Comparison of ENCODE assay signal across 8 mouse cellular contexts in the genomic region with DNA sequence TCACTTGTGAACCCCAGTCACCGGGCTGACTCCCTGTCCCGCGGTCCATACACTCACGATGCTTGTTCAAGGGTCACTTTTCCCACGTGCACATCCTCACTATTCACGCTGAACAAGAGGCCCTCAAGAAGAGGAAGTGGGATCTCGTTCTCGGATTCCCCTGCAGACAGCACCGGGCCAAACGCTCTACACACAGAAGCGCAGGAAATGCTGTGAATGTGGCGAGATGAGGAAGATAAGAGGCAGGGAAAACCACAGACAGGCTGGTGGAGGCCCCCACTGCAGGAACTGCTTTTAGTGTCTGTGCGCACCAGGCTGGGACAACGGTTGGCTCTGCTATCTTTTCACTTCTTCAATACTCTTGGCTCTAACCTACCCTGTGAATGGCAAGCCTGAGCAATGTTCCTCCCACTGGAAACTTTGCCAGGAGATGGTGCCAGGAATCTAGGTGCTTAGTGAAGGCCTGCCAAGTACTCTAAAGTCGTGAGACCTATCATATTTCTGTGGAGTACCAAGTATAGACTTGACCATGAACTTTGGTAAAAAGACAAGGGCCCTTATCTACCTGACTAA. TPM values are rescaled to one million over a fixed set of nuclear protein-coding genes. Genes with fewer than 3 reads are reported as not detected.
DNase-seq lines count a peak whose midpoint lies in the region; ATAC-seq and TF ChIP-seq lines count a peak whose summit lies in the region.

No protein-coding gene starts in this region.

- H3K36me3 ChIP-seq in midbrain, embryonic 10.5 days = peaks cover 28% of the 10 kb centered on the region
- H3K36me3 ChIP-seq in midbrain, embryonic 15.5 days (replicated peaks) = no peaks in the 10 kb centered on the region
- H3K36me3 ChIP-seq in small intestine, adult 2 months (ENCODE audit: control insufficient read depth, insufficient read depth, low read length) = no peaks in the 10 kb centered on the region

- WGBS in midbrain, embryonic 10.5 days = 86% methylated on average over 15 of the region's 15 CpGs
- WGBS in midbrain, embryonic 15.5 days = 76% methylated on average over 15 of the region's 15 CpGs
- 5% methylated on average over 15 of the region's 15 CpGs for WGBS in small intestine, adult 2 months

- no peak overlapping the region for H3K9ac ChIP-seq in midbrain, embryonic 15.5 days

- no peak for TF ChIP-seq CTCF in brain, embryonic 14.5 days (IDR thresholded peaks at IDR 0.05; ENCODE audit: borderline replicate concordance, extremely low read depth, insufficient read depth, insufficient read length)
- peak; percentile 6; the same call in 1 of the 2 replicates for TF ChIP-seq CTCF in small intestine, adult 2 months (IDR thresholded peaks at IDR 0.05; ENCODE audit: extremely low read depth, insufficient read length, insufficient replicate concordance, low read depth, low read length)
- TF ChIP-seq CTCF in layer of hippocampus, adult 2 months (conservative IDR thresholded peaks at IDR 0.05) = no peak

- TF ChIP-seq POLR2A in brain, embryonic 14.5 days (IDR thresholded peaks at IDR 0.05; ENCODE audit: borderline replicate concordance, extremely low read depth, insufficient read depth, insufficient read length, poor library complexity, severe bottlenecking) = no peak
- no peak for TF ChIP-seq POLR2A in small intestine, adult 2 months (IDR thresholded peaks at IDR 0.05; ENCODE audit: low read depth, low read length)

- H3K9me3 ChIP-seq in midbrain, embryonic 10.5 days (replicated peaks) = no peaks in the 10 kb centered on the region
- H3K9me3 ChIP-seq in midbrain, embryonic 15.5 days = no peaks in the 10 kb centered on the region

- no peak for DNase-seq in midbrain, embryonic 10.5 days (ENCODE audit: low spot score)
- DNase-seq in brain, embryonic 14.5 days (ENCODE audit: low read depth) = peak; percentile 73
- peak; percentile 64 for DNase-seq in liver
- no peak for DNase-seq in layer of hippocampus, postnatal 14 days (ENCODE audit: low spot score in 2 of 2)
- no peak for DNase-seq in layer of hippocampus, adult 2 months (ENCODE audit: low spot score in 2 of 2)
- DNase-seq in gastrocnemius, adult 8-10 months (ENCODE audit: low spot score in 2 of 2) = no peak

- peak overlapping the region; percentile 33; the same call in 1 of the 2 replicates for H3K27ac ChIP-seq in midbrain, embryonic 10.5 days (replicated peaks)
- no peak overlapping the region for H3K27ac ChIP-seq in midbrain, embryonic 15.5 days
- H3K27ac ChIP-seq in small intestine, adult 2 months (ENCODE audit: insufficient read depth, low read depth, low read length) = 0 out of 2 replicates have a peak overlapping the region, but pooled peaks have one; percentile 12
- no peak overlapping the region for H3K27ac ChIP-seq in layer of hippocampus, adult 2 months

- ATAC-seq in midbrain, embryonic 15.5 days (replicated peaks) = no peak

- H3K4me3 ChIP-seq in midbrain, embryonic 10.5 days = no peak overlapping the region
- H3K4me3 ChIP-seq in midbrain, embryonic 15.5 days = no peak overlapping the region
- peak overlapping the region; percentile 1; the same call in 1 of the 2 replicates for H3K4me3 ChIP-seq in small intestine, adult 2 months (ENCODE audit: low read depth, low read length)
- H3K4me3 ChIP-seq in layer of hippocampus, adult 2 months = no peak overlapping the region

- no peak overlapping the region for H3K4me2 ChIP-seq in midbrain, embryonic 15.5 days

- peaks cover 85% of the 10 kb centered on the region for H3K4me1 ChIP-seq in midbrain, embryonic 10.5 days
- peaks cover 12% of the 10 kb centered on the region for H3K4me1 ChIP-seq in midbrain, embryonic 15.5 days
- H3K4me1 ChIP-seq in small intestine, adult 2 months (ENCODE audit: control insufficient read depth, insufficient read depth, insufficient read length, low read length) = peaks cover 23% of the 10 kb centered on the region

- H3K27me3 ChIP-seq in midbrain, embryonic 10.5 days (ENCODE audit: low read depth, poor library complexity, severe bottlenecking) = peaks cover 96% of the 10 kb centered on the region
- H3K27me3 ChIP-seq in midbrain, embryonic 15.5 days (replicated peaks) = peaks cover 42% of the 10 kb centered on the region
- H3K27me3 ChIP-seq in small intestine, adult 2 months (ENCODE audit: control insufficient read depth, insufficient read depth, low read length) = no peaks in the 10 kb centered on the region

RNA-seq across cellular contexts. Expression of a gene that starts 18.7 kb away (rescaled TPM):
- polyA plus RNA-seq in midbrain, embryonic 10.5 days (2016; fragmentation: Nextera tagmentation; extraction: Ambion mirVana) = 102 and 111 TPM in 2 replicates
- polyA plus RNA-seq in midbrain, embryonic 15.5 days (2015; fragmentation: Nextera tagmentation; extraction: Ambion mirVana) = 136 and 140 TPM in 2 replicates
- 159 and 183 TPM in 2 replicates for polyA plus RNA-seq in brain, embryonic 14.5 days (2012; rRNA removed)
- polyA plus RNA-seq in small intestine, adult 2 months (2012; rRNA removed) = 40.6 and 73.9 TPM in 2 replicates
- 100 to 1,000 TPM; 140 to 146 TPM for total RNA-seq in layer of hippocampus, postnatal 14 days (2021)
- total RNA-seq in layer of hippocampus, adult 2 months (2021) = 100 to 1,000 TPM; 184 to 189 TPM
- 10 to 100 TPM; 51.7 to 56.6 (median 52.0) TPM for total RNA-seq in gastrocnemius, adult 8-10 months (2022)

Comparison
In these comparisons a context has a peak if more than half of its experiments do, and no peak if none do; other contexts are left out.
1. H3K27ac ChIP-seq: peak in midbrain, embryonic 10.5 days (single experiment) and small intestine, adult 2 months (single experiment); none in midbrain, embryonic 15.5 days (single experiment) and layer of hippocampus, adult 2 months (single experiment).
2. DNase-seq: peak in brain, embryonic 14.5 days (single experiment) and liver (single experiment); none in midbrain, embryonic 10.5 days (single experiment), layer of hippocampus, postnatal 14 days (0 of 2), layer of hippocampus, adult 2 months (0 of 2) and gastrocnemius, adult 8-10 months (0 of 2).